Mouse (Mus musculus) hindbrain, postnatal 0 days (tissue): ENCODE data around the gene Tmem184b. TPM values are rescaled to one million over a fixed set of nuclear protein-coding genes. Genes with fewer than 3 reads are reported as not detected.

ENCODE experiments used
- ATAC-seq: fragments of 200-750 bp; cut with Nextera tagmentation; 2 replicates; pipeline ENCODE4 v1.8.0; 2017; ENCODE audit warnings: mild to moderate bottlenecking, moderate TSS enrichment, moderate library complexity
- DNase-seq: peaks from one replicate; pipeline ENCODE4 v3.0.0-alpha.2; 2015; ENCODE audit warnings: low spot score
- H3K27ac ChIP-seq: fragments of 300-500 bp; sonication (generic); 2 replicates; pipeline ENCODE4 v1.5.1; 2014; ENCODE audit warnings: mild to moderate bottlenecking
- H3K27me3 ChIP-seq: fragments of 300-500 bp; sonication (generic); 2 replicates; pipeline ENCODE4 v1.6.1; 2014; ENCODE audit warnings: low read length, mixed read lengths; ENCODE audit not compliant: insufficient read depth
- H3K36me3 ChIP-seq: fragments of 300-500 bp; sonication (generic); 2 replicates; pipeline ENCODE4 v1.6.1; 2014; ENCODE audit warnings: low read length, mixed read lengths; ENCODE audit not compliant: insufficient read depth
- H3K4me1 ChIP-seq: fragments of 300-500 bp; sonication (generic); 2 replicates; pipeline ENCODE4 v1.6.1; 2014; ENCODE audit warnings: antibody characterized with exemption, low read length, mixed read lengths; ENCODE audit not compliant: insufficient read depth
- H3K4me2 ChIP-seq: fragments of 300-500 bp; sonication (generic); 2 replicates; pipeline ENCODE4 v1.6.1; 2014; ENCODE audit warnings: low read depth, mild to moderate bottlenecking, low read length, moderate library complexity, mixed read lengths
- H3K4me3 ChIP-seq: fragments of 300-500 bp; sonication (generic); 2 replicates; pipeline ENCODE4 v1.5.1; 2014; ENCODE audit warnings: low read length
- H3K9ac ChIP-seq: fragments of 300-500 bp; sonication (generic); replicated peaks from 2 replicates; pipeline ENCODE4 v1.6.1; 2014; ENCODE audit warnings: mild to moderate bottlenecking, low read length, moderate library complexity, mixed read lengths
- H3K9me3 ChIP-seq: fragments of 300-500 bp; sonication (generic); 2 replicates; pipeline ENCODE4 v1.6.1; 2016; ENCODE audit warnings: low read length, mixed read lengths
- CTCF ChIP-seq: IDR thresholded peaks from 2 replicates; pipeline ENCODE4 v1.5.1; 2016; ENCODE audit warnings: antibody characterized with exemption, control low read depth, low read depth
- WGBS: fragments of 180-500 bp; shearing (Covaris S2); extraction: QIAGEN DNeasy Blood & Tissue Kit; methylation state at CpG from one replicate; pipeline ENCODE4 v1.1.7; 2014; 5-methylcytosine and 5-hydroxymethylcytosine counted together
- polyA plus RNA-seq: library from polyadenylated mRNA; unstranded; fragments of >200 nt; fragmentation: Nextera tagmentation; extraction: Ambion mirVana; gene quantifications from 2 replicates; pipeline ENCODE4 v1.2.1, GENCODE M21; 2015
- total RNA-seq: library from RNA; depleted of rRNA; stranded (reverse); fragments of >200 nt; gene quantifications from 2 replicates; pipeline ENCODE4 v1.2.3, GENCODE M21; 2014

Tmem184b gene
- total and polyA plus RNA-seq, 2 experiments from 2014 or later, result 31.6 to 72.4 TPM

DNA sequence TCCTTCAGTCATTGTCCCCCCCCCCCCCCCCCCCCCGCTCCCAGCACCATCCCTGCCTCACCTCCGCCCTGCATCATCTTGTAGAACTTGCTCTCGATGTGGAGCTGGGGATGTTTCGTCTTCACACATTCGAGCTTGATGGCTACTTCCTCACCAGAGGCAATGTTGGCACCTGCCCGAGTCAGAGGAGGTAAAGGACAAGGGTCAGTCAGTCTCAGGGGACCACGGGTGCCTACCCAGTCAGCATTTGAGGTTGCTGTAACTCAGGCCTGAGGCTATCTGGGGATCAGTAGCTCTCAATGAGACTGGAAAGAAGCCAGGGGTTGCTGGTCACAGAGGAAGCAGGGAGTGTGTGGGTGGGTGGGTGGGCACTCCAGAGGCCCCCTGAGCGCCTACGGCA, 26.6 kb upstream of the Tmem184b start:
- H3K9me3 ChIP-seq, result no peaks in the 10 kb centered on the region
- no peak for DNase-seq
- H3K4me1 ChIP-seq, result peaks cover 1% of the 10 kb centered on the region; the same call in 1 of the 2 replicates
- H3K9ac ChIP-seq, result no peak overlapping the region
- H3K27ac ChIP-seq, result no peak overlapping the region
- H3K4me3 ChIP-seq, result no peak overlapping the region
- no peaks in the 10 kb centered on the region for H3K27me3 ChIP-seq
- H3K4me2 ChIP-seq, result no peak overlapping the region
- WGBS, result 83% methylated on average over 7 of the region's 9 CpGs
- TF ChIP-seq CTCF, result no peak
- peaks cover 49% of the 10 kb centered on the region for H3K36me3 ChIP-seq
- ATAC-seq, result no peak

GRCm38 (mm10) chr15:79429527-79429926, 26.2 kb upstream of the Tmem184b start:
- ATAC-seq, result no peak
- DNase-seq, result no peak
- H3K9ac ChIP-seq, result no peak overlapping the region
- WGBS, result 68% methylated on average over 12 of the region's 12 CpGs
- H3K4me3 ChIP-seq, result no peak overlapping the region
- H3K9me3 ChIP-seq, result no peaks in the 10 kb centered on the region
- no peak overlapping the region for H3K27ac ChIP-seq
- H3K27me3 ChIP-seq, result no peaks in the 10 kb centered on the region
- H3K4me1 ChIP-seq, result no peaks in the 10 kb centered on the region
- no peak overlapping the region for H3K4me2 ChIP-seq
- no peak for TF ChIP-seq CTCF
- peaks cover 51% of the 10 kb centered on the region for H3K36me3 ChIP-seq

GRCm38 (mm10) chr15:79428616-79429015, 25.2 kb upstream of the Tmem184b start:
- Histone ChIP-seq H3K27ac (no peak overlapping the region), H3K36me3 (peaks cover 58% of the 10 kb centered on the region), H3K4me3 (no peak overlapping the region), H3K27me3 (no peaks in the 10 kb centered on the region), H3K9me3 (no peaks in the 10 kb centered on the region), H3K4me1 (no peaks in the 10 kb centered on the region), H3K9ac (no peak overlapping the region), H3K4me2 (no peak overlapping the region)
- ATAC-seq (no peak), DNase-seq (no peak)
- WGBS, result 87% methylated on average over 4 of the region's 4 CpGs
- no peak for TF ChIP-seq CTCF

- WGBS, result 78% methylated on average over 6 of the region's 6 CpGs
Measured at GRCm38 (mm10) chr15:79427516-79427915, 24.1 kb upstream of the Tmem184b start.

GRCm38 (mm10) chr15:79425516-79425915, 22.1 kb upstream of the Tmem184b start:
- Histone ChIP-seq H3K4me1 (no peaks in the 10 kb centered on the region), H3K36me3 (peaks cover 78% of the 10 kb centered on the region), H3K9me3 (no peaks in the 10 kb centered on the region), H3K4me2 (no peak overlapping the region), H3K4me3 (no peak overlapping the region), H3K27me3 (no peaks in the 10 kb centered on the region), H3K9ac (no peak overlapping the region), H3K27ac (no peak overlapping the region)
- ATAC-seq (no peak), DNase-seq (no peak)
- TF ChIP-seq CTCF, result no peak
- 82% methylated on average over 11 of the region's 11 CpGs for WGBS

More at GRCm38 (mm10) chr15:79427516-79427915, 24.1 kb upstream of the Tmem184b start:
- TF ChIP-seq CTCF, result no peak
- Histone ChIP-seq H3K4me3 (no peak overlapping the region), H3K4me1 (no peaks in the 10 kb centered on the region), H3K4me2 (no peak overlapping the region), H3K27me3 (no peaks in the 10 kb centered on the region), H3K36me3 (peaks cover 69% of the 10 kb centered on the region), H3K9me3 (no peaks in the 10 kb centered on the region), H3K9ac (no peak overlapping the region), H3K27ac (no peak overlapping the region)
- DNase-seq (no peak), ATAC-seq (no peak)

- Histone ChIP-seq H3K36me3 (peaks cover 85% of the 10 kb centered on the region), H3K4me2 (no peak overlapping the region), H3K9me3 (no peaks in the 10 kb centered on the region), H3K4me1 (no peaks in the 10 kb centered on the region), H3K9ac (no peak overlapping the region), H3K4me3 (no peak overlapping the region), H3K27ac (no peak overlapping the region), H3K27me3 (no peaks in the 10 kb centered on the region)
- ATAC-seq, result no peak
- WGBS, result 92% methylated on average over 17 of the region's 17 CpGs
- no peak for TF ChIP-seq CTCF
- no peak for DNase-seq
Measured at GRCm38 (mm10) chr15:79424602-79425001, 21.2 kb upstream of the Tmem184b start.

GRCm38 (mm10) chr15:79422715-79423243, 19.4 kb upstream of the Tmem184b start:
- no peak overlapping the region for H3K4me3 ChIP-seq
- DNase-seq (no peak), ATAC-seq (no peak)
- no peak for TF ChIP-seq CTCF
- no peak overlapping the region for H3K9ac ChIP-seq
- H3K27me3 ChIP-seq, result no peaks in the 10 kb centered on the region
- WGBS, result 85% methylated on average over 6 of the region's 6 CpGs
- peaks cover 88% of the 10 kb centered on the region for H3K36me3 ChIP-seq
- H3K4me2 ChIP-seq, result no peak overlapping the region
- no peaks in the 10 kb centered on the region for H3K4me1 ChIP-seq
- H3K9me3 ChIP-seq, result no peaks in the 10 kb centered on the region
- no peak overlapping the region for H3K27ac ChIP-seq
